Mouse (Mus musculus) midbrain, embryonic 11.5 days (tissue): ENCODE measurements at regions not wholly inside any gene's neighbourhood (a gene's known extent, or its start where the extent isn't known, plus 50 kb on each side); places are given as distances from the start of the nearest gene placed in this dataset.

Experiments
- ATAC-seq: fragments of 200-750 bp; cut with Nextera tagmentation; 2 replicates; pipeline ENCODE4 v1.8.0; 2017; ENCODE audit warnings: moderate TSS enrichment, moderate library complexity; ENCODE audit not compliant: low FRiP score
- DNase-seq: peaks from one replicate; pipeline ENCODE4 v3.0.0; 2015; ENCODE audit warnings: low spot score; ENCODE audit errors: missing footprints
- H3K27ac ChIP-seq: fragments of 300-500 bp; sonication (generic); 2 replicates; pipeline ENCODE4 v1.5.1; 2014; ENCODE audit warnings: low read depth, low read length
- H3K27me3 ChIP-seq: fragments of 300-500 bp; sonication (generic); 2 replicates; pipeline ENCODE4 v1.6.1; 2014; ENCODE audit warnings: mild to moderate bottlenecking, low read length, moderate library complexity, mixed read lengths; ENCODE audit not compliant: control insufficient read depth, insufficient read depth
- H3K36me3 ChIP-seq: fragments of 300-500 bp; sonication (generic); 2 replicates; pipeline ENCODE4 v1.6.1; 2014; ENCODE audit warnings: mild to moderate bottlenecking, low read length, moderate library complexity, mixed read lengths; ENCODE audit not compliant: control insufficient read depth, insufficient read depth
- H3K4me1 ChIP-seq: fragments of 300-500 bp; sonication (generic); 2 replicates; pipeline ENCODE4 v1.6.1; 2014; ENCODE audit warnings: low read length; ENCODE audit not compliant: control insufficient read depth, insufficient read depth
- H3K4me2 ChIP-seq: fragments of 300-500 bp; sonication (generic); 2 replicates; pipeline ENCODE4 v1.6.1; 2014; ENCODE audit warnings: mild to moderate bottlenecking, moderate library complexity
- H3K4me3 ChIP-seq: fragments of 300-500 bp; sonication (generic); 2 replicates; pipeline ENCODE4 v1.5.1; 2014; ENCODE audit warnings: low read depth, low read length
- H3K9ac ChIP-seq: fragments of 300-500 bp; sonication (generic); 2 replicates; pipeline ENCODE4 v1.6.1; 2014; ENCODE audit warnings: low read length
- H3K9me3 ChIP-seq: fragments of 300-500 bp; sonication (generic); 2 replicates; pipeline ENCODE4 v1.6.1; 2016; ENCODE audit warnings: low read length; ENCODE audit not compliant: control insufficient read depth
- WGBS: fragments of 180-500 bp; shearing (Covaris S2); extraction: QIAGEN DNeasy Blood & Tissue Kit; methylation state at CpG from one replicate; pipeline ENCODE4 v1.1.7; 2014; 5-methylcytosine and 5-hydroxymethylcytosine counted together

- 82% methylated on average over 2 of the region's 2 CpGs for WGBS
- H3K9me3 ChIP-seq: no peaks in the 10 kb centered on the region
- no peaks in the 10 kb centered on the region for H3K27me3 ChIP-seq
- no peak overlapping the region for H3K27ac ChIP-seq
- no peak overlapping the region for H3K9ac ChIP-seq
- H3K36me3 ChIP-seq: no peaks in the 10 kb centered on the region
- H3K4me1 ChIP-seq: peaks cover 18% of the 10 kb centered on the region
- ATAC-seq (no peak), DNase-seq (no peak)
- H3K4me2 ChIP-seq: no peak overlapping the region
- no peak overlapping the region for H3K4me3 ChIP-seq
These were observed 77.3 kb upstream of the Gm26897 start for GRCm38 (mm10) chr5:111656436-111656835.

GRCm38 (mm10) chr5:111657759-111658429 lies 75.8 kb upstream of the Gm26897 start:
- Histone ChIP-seq H3K27me3 (no peaks in the 10 kb centered on the region), H3K4me1 (peaks cover 25% of the 10 kb centered on the region), H3K36me3 (no peaks in the 10 kb centered on the region), H3K4me2 (no peak overlapping the region), H3K9ac (no peak overlapping the region), H3K4me3 (no peak overlapping the region), H3K27ac (no peak overlapping the region), H3K9me3 (no peaks in the 10 kb centered on the region)
- WGBS: 90% methylated on average over 3 of the region's 3 CpGs
- ATAC-seq (no peak), DNase-seq (no peak)

- 97% methylated on average over 3 of the region's 3 CpGs for WGBS
- no peaks in the 10 kb centered on the region for H3K27me3 ChIP-seq
- H3K9ac ChIP-seq: no peak overlapping the region
- no peaks in the 10 kb centered on the region for H3K36me3 ChIP-seq
- no peak overlapping the region for H3K4me2 ChIP-seq
- H3K9me3 ChIP-seq: no peaks in the 10 kb centered on the region
- no peak overlapping the region for H3K27ac ChIP-seq
- H3K4me1 ChIP-seq: peaks cover 31% of the 10 kb centered on the region
- DNase-seq (no peak), ATAC-seq (no peak)
- H3K4me3 ChIP-seq: no peak overlapping the region
These were observed 74.5 kb upstream of the Gm26897 start for GRCm38 (mm10) chr5:111659229-111659628.

GRCm38 (mm10) chr5:111660447-111660846 lies 73.3 kb upstream of the Gm26897 start:
- Histone ChIP-seq H3K9ac (0 out of 2 replicates have a peak overlapping the region, but pooled peaks have one; percentile 11), H3K4me1 (peaks cover 31% of the 10 kb centered on the region), H3K27ac (peak overlapping the region; percentile 65), H3K4me3 (no peak overlapping the region), H3K4me2 (no peak overlapping the region), H3K27me3 (no peaks in the 10 kb centered on the region), H3K36me3 (no peaks in the 10 kb centered on the region), H3K9me3 (no peaks in the 10 kb centered on the region)
- DNase-seq (peak; percentile 98), ATAC-seq (peak; percentile 90)
- 14% methylated on average over 10 of the region's 10 CpGs for WGBS

DNA sequence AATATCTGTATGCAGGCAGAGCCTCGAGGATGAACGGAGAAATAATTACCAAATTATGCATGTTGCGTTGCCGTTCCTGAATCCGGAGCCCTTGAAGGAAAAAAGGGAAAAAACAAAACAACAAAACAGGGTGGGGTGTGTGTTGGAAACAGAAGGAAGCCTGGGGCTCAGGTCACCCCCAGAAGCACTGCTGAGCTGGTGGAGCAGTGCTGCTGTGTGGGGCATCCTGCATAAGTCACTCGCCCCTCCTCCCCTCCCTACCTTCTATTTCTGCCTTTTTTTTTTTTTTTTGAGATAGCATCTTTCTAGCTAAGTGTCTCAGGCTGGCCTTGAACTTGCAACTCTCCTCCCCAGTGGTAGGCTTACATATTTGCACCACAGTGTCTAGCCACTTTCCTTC lies 72.8 kb upstream of the Gm26897 start:
- no peak overlapping the region for H3K4me2 ChIP-seq
- DNase-seq (no peak), ATAC-seq (peak; percentile 49; the same call in 1 of the 2 replicates)
- H3K27me3 ChIP-seq: no peaks in the 10 kb centered on the region
- H3K9ac ChIP-seq: no peak overlapping the region
- H3K4me3 ChIP-seq: no peak overlapping the region
- H3K4me1 ChIP-seq: peaks cover 31% of the 10 kb centered on the region
- no peaks in the 10 kb centered on the region for H3K9me3 ChIP-seq
- H3K36me3 ChIP-seq: no peaks in the 10 kb centered on the region
- peak overlapping the region; percentile 65 for H3K27ac ChIP-seq
- WGBS: 47% methylated on average over 6 of the region's 6 CpGs

GRCm38 (mm10) chr5:111661971-111662370 lies 71.8 kb upstream of the Gm26897 start:
- Histone ChIP-seq H3K9me3 (no peaks in the 10 kb centered on the region), H3K4me1 (peaks cover 31% of the 10 kb centered on the region), H3K4me2 (no peak overlapping the region), H3K27ac (no peak overlapping the region; the same call in 1 of the 2 replicates), H3K4me3 (no peak overlapping the region), H3K9ac (no peak overlapping the region), H3K27me3 (no peaks in the 10 kb centered on the region), H3K36me3 (no peaks in the 10 kb centered on the region)
- 82% methylated on average over 12 of the region's 12 CpGs for WGBS
- no peak for DNase-seq
- ATAC-seq: no peak

DNA sequence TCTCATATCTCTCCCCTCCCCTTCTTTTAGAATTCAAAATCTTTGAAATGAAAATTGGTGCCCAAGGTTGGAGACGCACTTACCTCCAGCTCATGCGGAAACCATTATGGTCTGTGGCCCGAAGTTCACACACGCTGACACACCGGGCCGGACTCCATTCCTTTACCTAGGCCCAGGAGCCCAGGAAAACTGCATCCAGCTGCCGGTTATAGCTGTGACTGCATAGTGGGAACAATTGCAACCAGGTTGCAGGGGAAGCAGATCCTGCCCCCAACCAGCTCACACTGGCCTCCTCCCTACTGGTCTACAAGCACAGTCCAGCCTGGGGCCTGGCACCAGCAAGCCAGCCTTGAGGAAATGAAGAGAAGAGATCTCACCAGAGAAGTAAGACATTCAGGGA lies 69.9 kb upstream of the Gm26897 start:
- no peak overlapping the region for H3K9ac ChIP-seq
- no peaks in the 10 kb centered on the region; the same call in 1 of the 2 replicates for H3K9me3 ChIP-seq
- no peak overlapping the region for H3K4me2 ChIP-seq
- ATAC-seq: no peak
- peaks cover 31% of the 10 kb centered on the region for H3K4me1 ChIP-seq
- WGBS: 79% methylated on average over 7 of the region's 7 CpGs
- no peak overlapping the region for H3K4me3 ChIP-seq
- H3K27ac ChIP-seq: 0 out of 2 replicates have a peak overlapping the region, but pooled peaks have one; percentile 8
- no peaks in the 10 kb centered on the region for H3K27me3 ChIP-seq
- H3K36me3 ChIP-seq: no peaks in the 10 kb centered on the region
- no peak for DNase-seq

GRCm38 (mm10) chr5:111665406-111665805 lies 68.3 kb upstream of the Gm26897 start:
- no peak overlapping the region for H3K4me3 ChIP-seq
- no peaks in the 10 kb centered on the region for H3K36me3 ChIP-seq
- H3K4me1 ChIP-seq: peaks cover 23% of the 10 kb centered on the region
- no peak for DNase-seq
- no peak for ATAC-seq
- 83% methylated on average over 19 of the region's 19 CpGs for WGBS
- H3K9ac ChIP-seq: no peak overlapping the region
- no peak overlapping the region for H3K27ac ChIP-seq
- no peaks in the 10 kb centered on the region for H3K27me3 ChIP-seq
- no peaks in the 10 kb centered on the region; the same call in 1 of the 2 replicates for H3K9me3 ChIP-seq
- H3K4me2 ChIP-seq: no peak overlapping the region

GRCm38 (mm10) chr5:111666007-111666406 lies 67.7 kb upstream of the Gm26897 start:
- no peaks in the 10 kb centered on the region for H3K27me3 ChIP-seq
- H3K4me1 ChIP-seq: peaks cover 18% of the 10 kb centered on the region
- 76% methylated on average over 8 of the region's 8 CpGs for WGBS
- H3K9ac ChIP-seq: no peak overlapping the region
- no peaks in the 10 kb centered on the region for H3K36me3 ChIP-seq
- DNase-seq (no peak), ATAC-seq (no peak)
- no peaks in the 10 kb centered on the region; the same call in 1 of the 2 replicates for H3K9me3 ChIP-seq
- H3K4me2 ChIP-seq: no peak overlapping the region
- H3K27ac ChIP-seq: no peak overlapping the region
- H3K4me3 ChIP-seq: no peak overlapping the region
